Mouse (Mus musculus) cerebellum, adult 2 months (tissue): ENCODE data around the gene Egfl8. TPM values are rescaled to one million over a fixed set of nuclear protein-coding genes. Genes with fewer than 3 reads are reported as not detected.
A peak's percentile ranks its signal among the peaks of the same experiment; 100 is the strongest.

Experiments
- DNase-seq, 2 experiments: peaks; one replicate each; pipeline ENCODE4 v3.0.0; 2021
- H3K27ac ChIP-seq: fragments of 200-500 bp; 2 replicates; pipeline ENCODE4 v1.5.1; 2012; ENCODE audit warnings: low read length, control low read depth, inconsistent platforms; ENCODE audit not compliant: insufficient read depth
- H3K27me3 ChIP-seq: fragments of 200-500 bp; 2 replicates; pipeline ENCODE4 v1.6.1; 2012; ENCODE audit warnings: inconsistent platforms, mild to moderate bottlenecking, low read length, moderate library complexity; ENCODE audit not compliant: control insufficient read depth, insufficient read depth
- H3K4me1 ChIP-seq: fragments of 200-500 bp; 2 replicates; pipeline ENCODE4 v1.6.1; 2011; ENCODE audit warnings: low read length; ENCODE audit not compliant: control insufficient read depth, insufficient read depth
- H3K4me3 ChIP-seq: fragments of 200-500 bp; replicated peaks from 2 replicates; pipeline ENCODE3; 2011; ENCODE audit warnings: mild to moderate bottlenecking, low read depth, low read length, control low read depth; ENCODE audit not compliant: insufficient read depth
- CTCF ChIP-seq: fragments of 200-500 bp; IDR thresholded peaks from 2 replicates; pipeline ENCODE4 v1.5.1; 2011; ENCODE audit warnings: low read depth, mild to moderate bottlenecking, control low read depth, low read length, moderate library complexity, borderline replicate concordance; ENCODE audit not compliant: insufficient read depth
- POLR2A ChIP-seq: fragments of 200-500 bp; IDR thresholded peaks from 2 replicates; pipeline ENCODE4 v1.6.1; 2011; ENCODE audit warnings: low read length, control low read depth, borderline replicate concordance; ENCODE audit not compliant: insufficient read depth
- WGBS: fragments of 180-500 bp; shearing (Covaris S2); methylation state at CpG from one replicate; pipeline ENCODE4 v1.1.7; 2018; 5-methylcytosine and 5-hydroxymethylcytosine counted together
- polyA plus RNA-seq: library from polyadenylated mRNA; depleted of rRNA; stranded (reverse); fragments of >200 nt; gene quantifications from 2 replicates; pipeline ENCODE4 v1.2.3, GENCODE M21; 2012

Egfl8 gene
- polyA plus RNA-seq, 1 experiment: 7.4 TPM

DNA sequence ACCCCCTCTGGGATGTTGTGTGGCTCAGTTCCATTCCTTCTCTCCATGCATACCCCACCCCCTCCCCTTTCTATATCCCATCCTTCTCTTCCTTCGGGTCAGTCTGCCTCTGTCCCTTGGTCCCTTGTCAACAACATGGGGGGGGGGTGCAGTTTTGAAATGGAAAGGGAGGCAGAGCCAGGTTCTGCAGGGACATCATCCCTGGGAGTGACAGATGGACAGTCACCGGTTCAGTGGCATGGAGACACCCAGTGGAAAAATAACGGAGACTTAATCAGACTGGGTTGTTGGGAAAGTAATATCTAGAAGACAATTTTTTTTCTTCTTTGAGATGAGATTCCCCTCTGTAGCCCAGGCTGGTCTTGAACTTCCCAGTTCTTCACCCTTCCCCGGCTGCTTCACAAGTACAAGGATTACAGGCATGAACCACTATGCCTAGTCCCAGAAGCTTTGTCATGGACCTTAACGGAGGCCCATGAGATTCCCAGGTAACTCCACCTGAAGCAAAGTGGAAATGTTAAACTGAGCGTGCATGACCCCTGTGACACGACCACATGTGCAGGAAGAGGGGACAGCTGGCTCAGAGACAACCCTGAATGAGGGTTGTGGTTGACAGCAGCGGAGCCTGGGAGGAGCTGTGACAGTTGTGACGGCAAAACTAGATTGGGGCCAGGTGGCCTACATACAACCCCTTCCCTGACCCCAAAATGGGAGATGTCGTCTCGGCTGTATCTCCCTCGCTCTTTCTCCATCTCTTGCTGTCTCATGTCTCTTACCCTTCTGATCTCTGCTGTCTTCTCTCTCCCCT lies 14.2 kb upstream of the Egfl8 start:
- DNase-seq: peak; percentile 69 to 84
- H3K27me3 ChIP-seq: no peaks in the 10 kb centered on the region
- WGBS: 6% methylated on average over 12 of the region's 12 CpGs
- peaks cover 10% of the 10 kb centered on the region for H3K4me1 ChIP-seq
- H3K27ac ChIP-seq: peak overlapping the region; percentile 97
- TF ChIP-seq CTCF (no peak), POLR2A (peak; percentile 28; the same call in 1 of the 2 replicates)
- H3K4me3 ChIP-seq: peak overlapping the region; percentile 79

DNA sequence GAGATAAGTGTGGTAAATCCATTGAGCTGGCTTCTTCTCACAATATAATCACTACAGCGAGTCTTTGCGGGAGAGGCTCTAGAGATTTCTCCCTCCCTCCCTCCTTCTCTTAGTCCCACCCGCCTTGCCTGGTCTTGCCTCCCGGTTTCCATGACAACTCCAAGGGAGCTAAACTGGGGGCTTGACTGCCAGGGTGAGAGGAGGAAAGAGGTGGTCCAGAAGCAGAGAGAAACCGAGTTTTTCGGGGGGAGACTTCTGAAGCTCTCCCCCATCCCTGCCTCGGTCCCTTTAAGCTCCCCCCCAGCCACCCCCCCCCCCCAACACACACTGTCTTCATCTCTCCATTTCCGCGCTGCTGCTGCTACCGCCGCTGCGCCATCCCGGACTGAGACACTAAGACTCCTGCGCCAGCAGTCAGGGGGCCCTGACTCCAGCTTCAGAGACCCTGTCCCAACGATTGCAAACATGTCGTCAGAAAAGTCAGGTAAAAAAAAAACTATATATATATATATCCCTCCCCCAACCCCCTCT lies 13.5 kb upstream of the Egfl8 start, which contains the start of gene Prrt1:
Prrt1 (plus strand) TSS at position 313 of the 531 bp plus-strand sequence.
- peak within 1 kb of the TSS; percentile 79 for H3K4me3 ChIP-seq
- H3K27me3 ChIP-seq: no peaks in the 10 kb centered on the region
- H3K27ac ChIP-seq: peak within 1 kb of the TSS; percentile 97
- TF ChIP-seq CTCF (no peak), POLR2A (no peak)
- peak; percentile 74 to 76 for DNase-seq
- peaks cover 10% of the 10 kb centered on the region for H3K4me1 ChIP-seq
- WGBS: 2% methylated on average over 16 of the region's 16 CpGs

DNA sequence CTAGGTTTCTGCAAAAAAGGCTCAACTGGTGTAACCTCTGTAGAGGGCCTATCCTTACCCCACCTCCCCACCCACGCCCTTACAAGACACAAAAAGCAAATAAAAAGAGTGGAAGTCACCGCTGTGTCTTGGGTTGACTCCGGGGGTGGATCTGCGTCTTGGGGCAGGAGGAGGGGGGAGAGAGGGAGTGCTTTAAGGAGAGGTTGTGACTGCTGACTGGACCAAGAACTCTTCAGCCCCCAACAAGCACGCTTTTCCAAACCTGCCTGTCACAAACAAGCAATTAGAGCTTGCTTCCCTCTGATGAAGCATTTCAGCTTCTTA lies 12.8 kb upstream of the Egfl8 start:
- Histone ChIP-seq H3K27ac (peak overlapping the region; percentile 97), H3K4me1 (peaks cover 10% of the 10 kb centered on the region), H3K27me3 (no peaks in the 10 kb centered on the region), H3K4me3 (peak overlapping the region; percentile 79)
- WGBS: 7% methylated on average over 5 of the region's 5 CpGs
- TF ChIP-seq POLR2A: no peak
- peak in 1 of 2 experiments; percentile 47 for DNase-seq

DNA sequence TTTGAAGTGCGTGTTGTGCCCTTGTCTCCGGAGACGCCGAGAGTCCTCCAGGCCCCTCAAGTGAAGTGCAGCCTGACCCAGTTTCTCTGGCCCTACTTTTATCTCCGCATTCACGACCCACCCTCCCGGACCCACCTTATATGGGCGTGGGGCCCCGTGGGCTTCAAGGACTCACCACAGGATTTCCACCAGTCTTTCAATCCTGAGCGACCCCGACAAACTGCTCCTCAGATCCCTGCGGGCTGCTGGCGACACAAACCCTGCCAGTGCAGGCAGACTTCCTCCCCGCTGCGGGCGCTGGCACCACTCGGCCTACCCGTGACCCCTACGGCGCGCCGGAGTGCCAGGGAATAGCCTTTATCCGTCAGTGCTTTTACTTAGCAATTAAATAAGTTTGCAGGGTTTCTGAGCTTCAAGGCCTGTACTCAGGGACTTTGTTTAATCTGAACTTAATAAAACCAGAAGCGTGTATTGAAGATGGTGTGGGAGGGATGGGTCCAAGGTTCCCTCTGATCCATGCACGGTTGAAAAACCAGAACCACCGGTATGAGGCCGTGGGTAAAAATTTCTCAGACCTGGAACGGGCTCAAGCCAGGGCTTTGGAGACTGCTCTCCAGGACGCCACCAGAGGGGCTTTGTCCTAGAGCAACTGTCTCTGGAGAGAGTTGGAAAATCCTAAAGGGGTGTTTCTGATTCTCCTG lies 12.3 kb upstream of the Egfl8 start, which contains the start of gene Ppt2:
Ppt2 (minus strand) TSS at position 568 of the 701 bp plus-strand sequence.
- TF ChIP-seq CTCF (no peak), POLR2A (no peak)
- peaks cover 10% of the 10 kb centered on the region for H3K4me1 ChIP-seq
- peak within 1 kb of the TSS; percentile 97 for H3K27ac ChIP-seq
- peak within 1 kb of the TSS; percentile 79 for H3K4me3 ChIP-seq
- DNase-seq: peak; percentile 88
- H3K27me3 ChIP-seq: no peaks in the 10 kb centered on the region
- WGBS: under 1% methylated on average over 29 of the region's 29 CpGs

DNA sequence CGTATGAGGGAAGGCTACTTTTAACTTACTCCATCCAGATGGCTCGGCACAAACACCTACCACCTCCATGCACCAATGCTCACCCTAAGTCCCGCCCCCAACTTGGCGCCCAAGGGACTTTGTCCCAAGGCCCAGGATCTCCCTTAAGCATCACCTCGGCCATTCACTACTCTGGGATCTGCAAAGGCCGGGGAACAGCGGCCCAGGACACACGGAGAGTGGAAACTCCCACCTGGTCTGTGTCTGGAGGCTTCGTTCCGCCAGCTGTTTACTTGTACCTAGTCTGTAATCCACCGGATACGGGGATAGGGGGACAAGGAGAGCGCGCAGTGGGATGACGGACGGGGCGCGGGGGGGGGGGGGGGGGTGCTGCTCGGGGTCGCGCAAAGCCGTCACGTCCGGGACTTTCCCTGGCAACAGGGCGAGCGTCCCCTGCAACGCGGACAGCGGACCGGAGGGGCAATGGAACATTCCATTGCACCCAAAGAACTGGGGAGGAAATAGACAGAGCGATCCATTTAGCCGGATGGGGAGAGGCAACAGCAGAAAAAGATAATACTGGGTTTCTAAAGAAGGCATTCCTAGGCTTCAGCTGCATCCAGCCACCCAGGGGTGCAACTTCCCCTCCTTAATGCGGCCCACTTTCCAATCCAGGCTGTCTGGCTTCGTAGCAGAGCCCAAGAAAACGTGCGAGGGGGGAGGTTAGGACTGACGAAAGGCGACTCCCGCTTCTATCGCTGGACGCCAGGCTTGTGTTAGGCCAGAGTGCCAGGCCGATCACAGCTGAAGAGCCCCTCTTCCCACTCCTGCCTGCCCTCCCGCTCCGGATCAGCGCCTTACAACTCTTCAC lies 11.5 kb upstream of the Egfl8 start:
- 0% methylated on average over 45 of the region's 45 CpGs for WGBS
- H3K27me3 ChIP-seq: no peaks in the 10 kb centered on the region
- peak overlapping the region; percentile 79 for H3K4me3 ChIP-seq
- peaks cover 10% of the 10 kb centered on the region for H3K4me1 ChIP-seq
- peak overlapping the region; percentile 97 for H3K27ac ChIP-seq
- peak; percentile 87 to 91 for DNase-seq
- TF ChIP-seq CTCF (no peak), POLR2A (peak; percentile 70)

DNA sequence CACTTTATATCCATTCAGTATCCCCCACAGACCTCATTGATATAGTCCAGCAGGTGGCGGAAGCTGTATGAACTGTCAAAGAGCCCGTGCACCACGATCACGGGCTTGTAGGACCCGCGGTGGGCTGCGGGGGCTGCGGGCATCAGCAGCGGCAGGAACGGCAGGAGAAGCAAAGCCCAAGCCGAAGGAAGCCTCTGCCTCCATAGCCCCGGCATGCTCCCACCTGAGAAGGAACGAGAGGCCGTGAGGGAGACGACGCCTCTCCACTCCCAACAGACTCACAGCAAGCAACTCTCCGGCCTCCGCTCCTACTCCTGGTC lies 11.0 kb upstream of the Egfl8 start:
- peak overlapping the region; percentile 79 for H3K4me3 ChIP-seq
- H3K27ac ChIP-seq: peak overlapping the region; percentile 73
- no peak for TF ChIP-seq POLR2A
- TF ChIP-seq CTCF: peak; percentile 10; the same call in 1 of the 2 replicates
- H3K4me1 ChIP-seq: peaks cover 10% of the 10 kb centered on the region
- under 1% methylated on average over 18 of the region's 18 CpGs for WGBS
- DNase-seq: no peak
- H3K27me3 ChIP-seq: no peaks in the 10 kb centered on the region

DNA sequence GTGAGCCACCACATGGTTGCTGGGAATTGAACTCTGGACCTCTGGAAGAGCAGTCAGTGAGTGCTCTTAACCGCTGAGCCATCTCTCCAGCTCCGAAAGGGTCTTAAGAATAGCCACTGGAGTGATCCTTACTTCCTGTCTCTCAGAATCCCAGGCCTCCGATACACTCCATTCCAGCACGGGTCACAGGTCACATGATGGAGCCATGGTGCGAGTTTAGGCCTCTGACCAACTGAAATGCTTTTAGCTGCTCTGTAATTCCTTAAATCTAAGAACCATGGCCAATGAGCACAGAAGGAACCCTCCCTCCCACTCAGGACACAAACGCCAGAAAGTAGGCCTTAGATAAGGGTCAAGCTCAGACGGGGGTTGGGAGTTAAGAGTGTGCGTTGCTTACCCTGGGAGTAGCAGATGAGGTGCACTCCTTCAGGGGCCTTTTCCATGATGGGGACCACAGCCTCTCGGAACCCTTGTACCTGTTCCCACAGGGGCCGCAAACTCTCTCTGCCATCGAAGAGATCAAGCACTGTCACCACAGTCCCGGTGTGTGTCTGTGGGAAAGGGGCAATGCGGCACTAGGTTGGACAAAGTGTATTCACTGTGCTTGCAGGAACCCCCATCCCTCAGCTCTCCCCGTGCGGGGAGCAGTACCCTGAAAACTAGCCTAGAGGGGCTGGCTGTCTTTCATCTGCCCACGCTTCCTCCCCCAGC lies 10.4 kb upstream of the Egfl8 start:
- no peaks in the 10 kb centered on the region for H3K27me3 ChIP-seq
- peak overlapping the region; percentile 73 for H3K27ac ChIP-seq
- TF ChIP-seq CTCF: no peak
- TF ChIP-seq POLR2A: no peak
- 47% methylated on average over 16 of the region's 16 CpGs for WGBS
- peaks cover 10% of the 10 kb centered on the region for H3K4me1 ChIP-seq
- no peak for DNase-seq
- H3K4me3 ChIP-seq: peak overlapping the region; percentile 79
